Mouse (Mus musculus) stomach, adult 2 months (tissue): Measurements from ENCODE around the gene Olfr1299. TPM values are rescaled to one million over a fixed set of nuclear protein-coding genes. Genes with fewer than 3 reads are reported as not detected.

Source experiments
- polyA plus RNA-seq: library from polyadenylated mRNA; depleted of rRNA; stranded (reverse); fragments of >200 nt; gene quantifications from 2 replicates; pipeline ENCODE4 v1.2.3, GENCODE M21; 2012; rRNA removed

Olfr1299 gene
- not detected in 2 replicates for polyA plus RNA-seq

GRCm38 (mm10) chr2:111661119-111661518, at the start of gene Olfr1299:
Olfr1299 (plus strand) TSS chr2:111661419.

GRCm38 (mm10) chr2:111626397-111626796, 34.8 kb upstream of the Olfr1299 start, which contains the start of gene Olfr1297:
Olfr1297 (minus strand) TSS chr2:111626497.

GRCm38 (mm10) chr2:111649101-111649500, 12.1 kb upstream of the Olfr1299 start, which contains the start of gene Olfr1298:
Olfr1298 (minus strand) TSS chr2:111649201.

Other genes with a start within 250 kb of the Olfr1299 start
- gene Olfr1286, start 238.3 kb upstream of the Olfr1299 start, polyA plus RNA-seq, result not detected in 2 replicates
- not detected in 2 replicates for gene Olfr1287, start 212.3 kb upstream of the Olfr1299 start, polyA plus RNA-seq
- not detected in 2 replicates for gene Olfr1288, start 187.3 kb upstream of the Olfr1299 start, polyA plus RNA-seq
- gene Olfr1289, start 180.6 kb upstream of the Olfr1299 start, polyA plus RNA-seq, result not detected in 2 replicates
- gene Olfr1290, start 167.6 kb upstream of the Olfr1299 start, polyA plus RNA-seq, result not detected in 2 replicates
- gene Olfr1291-ps1, start 164.2 kb upstream of the Olfr1299 start, polyA plus RNA-seq, result not detected in 2 replicates
- gene Olfr1293-ps, start 136.2 kb upstream of the Olfr1299 start, polyA plus RNA-seq, result not detected in 2 replicates
- not detected in 2 replicates for gene Olfr1294, start 121.1 kb upstream of the Olfr1299 start, polyA plus RNA-seq
- not detected in 2 replicates for gene Olfr1295, start 91.7 kb upstream of the Olfr1299 start, polyA plus RNA-seq
- gene Olfr1297, start 34.9 kb upstream of the Olfr1299 start, polyA plus RNA-seq, result not detected in 2 replicates
- gene Olfr1298, start 12.2 kb upstream of the Olfr1299 start, polyA plus RNA-seq, result not detected in 2 replicates
- gene Olfr1301, start 89.6 kb downstream of the Olfr1299 start, polyA plus RNA-seq, result not detected in 2 replicates
- not detected in 2 replicates for gene Olfr1302, start 116.0 kb downstream of the Olfr1299 start, polyA plus RNA-seq
- gene Olfr1303, start 158.9 kb downstream of the Olfr1299 start, polyA plus RNA-seq, result not detected in 2 replicates
- gene Olfr1305, start 215.7 kb downstream of the Olfr1299 start, polyA plus RNA-seq, result not detected in 2 replicates